Mouse (Mus musculus): Measurements from ENCODE around the gene E130114P18Rik. TPM values are rescaled to one million over a fixed set of nuclear protein-coding genes. Genes with fewer than 3 reads are reported as not detected.

Gene E130114P18Rik
- total and polyA plus RNA-seq, 3 experiments = 0.11 TPM; not detected in 2

DNA sequence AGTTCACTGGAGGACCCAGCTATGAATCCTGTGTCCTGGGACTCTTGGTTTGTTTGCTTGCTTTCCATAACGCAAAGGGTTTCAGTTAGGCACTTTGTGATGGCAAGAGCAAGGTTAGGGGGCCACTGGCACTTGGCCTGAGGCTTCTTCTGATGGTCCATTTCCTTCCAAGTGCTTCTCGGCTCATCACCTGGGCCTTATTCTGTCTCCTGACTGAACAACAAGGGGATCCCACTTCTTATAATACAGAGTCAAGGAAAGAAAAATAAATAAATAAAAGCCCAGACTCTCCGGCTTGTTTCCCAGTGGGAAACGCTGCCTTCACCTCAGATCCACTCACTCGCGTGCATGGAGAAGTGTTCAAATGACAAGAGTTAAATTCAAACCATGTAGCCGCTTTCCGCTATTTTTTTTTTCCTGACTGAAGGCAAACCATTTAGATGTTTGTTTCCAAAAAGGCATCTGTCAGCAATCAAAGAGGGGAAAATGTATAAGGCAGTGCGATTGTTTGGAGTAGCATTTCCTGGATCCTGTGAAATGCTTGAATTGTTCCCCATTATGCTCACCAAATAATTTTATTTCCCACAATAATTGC lies 199.2 kb downstream of the E130114P18Rik start:
- ATAC-seq (ENCODE audit: extremely low read depth, insufficient number of reproducible peaks, low FRiP score, poor library complexity, severe bottlenecking) (no peak), DNase-seq (ENCODE audit: low spot score) (no peak)
- Histone ChIP-seq H3K9me3 (replicated peaks) (peaks cover 19% of the 10 kb centered on the region), H3K36me3 (replicated peaks) (no peaks in the 10 kb centered on the region), H3K4me3 (ENCODE audit: low read depth, low read length) (no peak overlapping the region), H3K4me1 (ENCODE audit: insufficient read depth, low read depth, low read length) (no peaks in the 10 kb centered on the region), H3K27me3 (ENCODE audit: insufficient read depth, low read length) (no peaks in the 10 kb centered on the region)
- TF ChIP-seq CTCF (IDR thresholded peaks at IDR 0.05; ENCODE audit: low read depth, low read length) (no peak), TAL1 (conservative IDR thresholded peaks at IDR 0.05; ENCODE audit: low read depth, low read length) (no peak), GATA2 (IDR thresholded peaks at IDR 0.05; ENCODE audit: borderline replicate concordance, low read depth, low read length) (no peak), POLR2AphosphoS5 (IDR thresholded peaks at IDR 0.05; ENCODE audit: insufficient replicate concordance, low read depth, low read length) (no peak), GATA1 (IDR thresholded peaks at IDR 0.05; ENCODE audit: borderline replicate concordance, low read length) (no peak)

GRCm38 (mm10) chr4:97577431-97577830 lies 200.4 kb downstream of the E130114P18Rik start:
- TF ChIP-seq TAL1 (conservative IDR thresholded peaks at IDR 0.05; ENCODE audit: low read depth, low read length) = no peak
- no peak for TF ChIP-seq POLR2AphosphoS5 (IDR thresholded peaks at IDR 0.05; ENCODE audit: insufficient replicate concordance, low read depth, low read length)
- no peak for TF ChIP-seq CTCF (IDR thresholded peaks at IDR 0.05; ENCODE audit: low read depth, low read length)
- TF ChIP-seq GATA2 (IDR thresholded peaks at IDR 0.05; ENCODE audit: borderline replicate concordance, low read depth, low read length) = no peak
- no peak for TF ChIP-seq GATA1 (IDR thresholded peaks at IDR 0.05; ENCODE audit: borderline replicate concordance, low read length)
- no peak for ATAC-seq (ENCODE audit: extremely low read depth, insufficient number of reproducible peaks, low FRiP score, poor library complexity, severe bottlenecking)
- no peaks in the 10 kb centered on the region for H3K27me3 ChIP-seq (ENCODE audit: insufficient read depth, low read length)
- no peak overlapping the region for H3K4me3 ChIP-seq (ENCODE audit: low read depth, low read length)
- no peak for DNase-seq (ENCODE audit: low spot score)
- no peaks in the 10 kb centered on the region for H3K4me1 ChIP-seq (ENCODE audit: insufficient read depth, low read depth, low read length)
- H3K36me3 ChIP-seq (replicated peaks) = no peaks in the 10 kb centered on the region
- peaks cover 14% of the 10 kb centered on the region for H3K9me3 ChIP-seq (replicated peaks)

GRCm38 (mm10) chr4:97575447-97575846 lies 202.4 kb downstream of the E130114P18Rik start:
- H3K9me3 ChIP-seq (replicated peaks) = peaks cover 16% of the 10 kb centered on the region; the same call in 1 of the 2 replicates
- ATAC-seq (ENCODE audit: extremely low read depth, insufficient number of reproducible peaks, low FRiP score, poor library complexity, severe bottlenecking) = no peak

GRCm38 (mm10) chr4:97569320-97569719 lies 208.6 kb downstream of the E130114P18Rik start:
- Histone ChIP-seq H3K4me1 (ENCODE audit: insufficient read depth, low read depth, low read length) (no peaks in the 10 kb centered on the region), H3K27me3 (ENCODE audit: insufficient read depth, low read length) (no peaks in the 10 kb centered on the region), H3K9me3 (replicated peaks) (0 out of 2 replicates have a peak, but pooled peaks cover 5% of the 10 kb centered on the region), H3K36me3 (replicated peaks) (no peaks in the 10 kb centered on the region), H3K4me3 (ENCODE audit: low read depth, low read length) (no peak overlapping the region)
- no peak for TF ChIP-seq TAL1 (conservative IDR thresholded peaks at IDR 0.05; ENCODE audit: low read depth, low read length)
- TF ChIP-seq GATA1 (IDR thresholded peaks at IDR 0.05; ENCODE audit: borderline replicate concordance, low read length) = no peak
- TF ChIP-seq POLR2AphosphoS5 (IDR thresholded peaks at IDR 0.05; ENCODE audit: insufficient replicate concordance, low read depth, low read length) = no peak
- no peak for TF ChIP-seq CTCF (IDR thresholded peaks at IDR 0.05; ENCODE audit: low read depth, low read length)
- no peak for TF ChIP-seq GATA2 (IDR thresholded peaks at IDR 0.05; ENCODE audit: borderline replicate concordance, low read depth, low read length)
- no peak for ATAC-seq (ENCODE audit: extremely low read depth, insufficient number of reproducible peaks, low FRiP score, poor library complexity, severe bottlenecking)
- DNase-seq (ENCODE audit: low spot score) = no peak

More at GRCm38 (mm10) chr4:97575447-97575846, 202.4 kb downstream of the E130114P18Rik start:
- Histone ChIP-seq H3K4me3 (ENCODE audit: low read depth, low read length) (no peak overlapping the region), H3K27me3 (ENCODE audit: insufficient read depth, low read length) (no peaks in the 10 kb centered on the region), H3K4me1 (ENCODE audit: insufficient read depth, low read depth, low read length) (no peaks in the 10 kb centered on the region), H3K36me3 (replicated peaks) (no peaks in the 10 kb centered on the region)
- DNase-seq (ENCODE audit: low spot score) = no peak
- TF ChIP-seq POLR2AphosphoS5 (IDR thresholded peaks at IDR 0.05; ENCODE audit: insufficient replicate concordance, low read depth, low read length) = no peak
- no peak for TF ChIP-seq GATA2 (IDR thresholded peaks at IDR 0.05; ENCODE audit: borderline replicate concordance, low read depth, low read length)
- TF ChIP-seq TAL1 (conservative IDR thresholded peaks at IDR 0.05; ENCODE audit: low read depth, low read length) = no peak
- TF ChIP-seq GATA1 (IDR thresholded peaks at IDR 0.05; ENCODE audit: borderline replicate concordance, low read length) = no peak
- no peak for TF ChIP-seq CTCF (IDR thresholded peaks at IDR 0.05; ENCODE audit: low read depth, low read length)

GRCm38 (mm10) chr4:97564656-97565055 lies 213.2 kb downstream of the E130114P18Rik start:
- H3K4me1 ChIP-seq (ENCODE audit: insufficient read depth, low read depth, low read length) = no peaks in the 10 kb centered on the region
- H3K4me3 ChIP-seq (ENCODE audit: low read depth, low read length) = no peak overlapping the region
- ATAC-seq (ENCODE audit: extremely low read depth, insufficient number of reproducible peaks, low FRiP score, poor library complexity, severe bottlenecking) (no peak), DNase-seq (ENCODE audit: low spot score) (no peak)
- no peaks in the 10 kb centered on the region for H3K27me3 ChIP-seq (ENCODE audit: insufficient read depth, low read length)
- H3K36me3 ChIP-seq (replicated peaks) = no peaks in the 10 kb centered on the region
- H3K9me3 ChIP-seq (replicated peaks) = no peaks in the 10 kb centered on the region
- no peak for TF ChIP-seq TAL1 (conservative IDR thresholded peaks at IDR 0.05; ENCODE audit: low read depth, low read length)

DNA sequence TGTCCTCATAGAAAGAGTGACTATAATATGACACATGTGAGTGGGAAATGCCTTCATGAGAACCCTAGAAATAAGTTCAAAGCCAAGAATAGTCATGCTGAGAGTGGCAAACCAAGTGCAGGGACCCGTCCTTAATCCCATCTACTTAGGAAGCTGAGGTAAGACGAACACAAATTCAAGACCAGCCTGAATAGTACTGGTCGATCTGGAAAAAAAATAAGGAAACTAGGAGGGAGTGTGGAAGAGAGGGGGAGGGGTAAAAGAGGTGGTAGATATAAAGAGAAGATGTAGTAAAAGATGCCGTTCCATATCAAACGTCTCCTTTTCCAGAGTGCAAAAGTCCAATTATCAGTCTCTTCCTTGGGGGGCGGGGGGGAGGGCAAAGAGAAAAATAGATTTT lies 213.7 kb downstream of the E130114P18Rik start:
- ATAC-seq (ENCODE audit: extremely low read depth, insufficient number of reproducible peaks, low FRiP score, poor library complexity, severe bottlenecking) = no peak
- Histone ChIP-seq H3K4me1 (ENCODE audit: insufficient read depth, low read depth, low read length) (no peaks in the 10 kb centered on the region), H3K9me3 (replicated peaks) (no peaks in the 10 kb centered on the region), H3K4me3 (ENCODE audit: low read depth, low read length) (no peak overlapping the region), H3K27me3 (ENCODE audit: insufficient read depth, low read length) (no peaks in the 10 kb centered on the region), H3K36me3 (replicated peaks) (no peaks in the 10 kb centered on the region)
- TF ChIP-seq GATA1 (IDR thresholded peaks at IDR 0.05; ENCODE audit: borderline replicate concordance, low read length) (no peak), POLR2AphosphoS5 (IDR thresholded peaks at IDR 0.05; ENCODE audit: insufficient replicate concordance, low read depth, low read length) (no peak), CTCF (IDR thresholded peaks at IDR 0.05; ENCODE audit: low read depth, low read length) (no peak), GATA2 (IDR thresholded peaks at IDR 0.05; ENCODE audit: borderline replicate concordance, low read depth, low read length) (no peak), TAL1 (conservative IDR thresholded peaks at IDR 0.05; ENCODE audit: low read depth, low read length) (no peak)
- no peak for DNase-seq (ENCODE audit: low spot score)
